Comparison of ENCODE assay signal across 32 mouse cellular contexts in the genomic region with DNA sequence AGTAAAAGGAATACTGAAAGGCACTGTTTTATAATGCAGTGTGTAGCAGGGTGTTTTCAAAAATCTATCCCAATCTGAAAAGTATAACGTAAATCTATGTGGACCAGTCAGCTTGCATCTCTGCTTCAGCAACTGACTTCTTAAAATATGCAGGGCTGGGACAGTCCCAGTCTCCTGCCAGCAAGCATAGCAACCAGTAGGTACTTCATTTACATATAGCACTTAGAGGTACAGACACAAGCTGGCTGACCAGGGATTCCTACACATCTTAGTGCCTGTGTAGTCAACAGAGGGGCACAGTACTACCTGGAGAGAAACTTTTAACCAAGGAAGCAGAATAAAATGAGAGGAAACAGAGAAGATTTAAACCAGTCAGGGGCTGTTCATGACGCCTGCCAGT. TPM values are rescaled to one million over a fixed set of nuclear protein-coding genes. Genes with fewer than 3 reads are reported as not detected.
A peak's percentile ranks its signal among the peaks of the same experiment; 100 is the strongest.
DNase-seq lines count a peak whose midpoint lies in the region; ATAC-seq and TF ChIP-seq lines count a peak whose summit lies in the region.
"Had no signal": no experiment of that assay in that cellular context is flagged by ENCODE, and none has a peak within 500 bp of the region (broad histone marks: within the 10 kb centered on the region; RNA-seq: fewer than 3 reads in every experiment).

No protein-coding gene starts in this region.

- no peaks in the 10 kb centered on the region for H3K79me2 ChIP-seq in MEL (ENCODE audit: control insufficient read depth, insufficient read depth, low read length, poor library complexity)

- DNase-seq in B cell, adult 2 months, result peak; percentile 38 to 43
- DNase-seq in MEL (ENCODE audit: low read depth, low spot score), result no peak
- no peak for DNase-seq in kidney, adult 2 months
- no peak for DNase-seq in thymus, adult 2 months
- DNase-seq in kidney, postnatal 4 days, result no peak
- DNase-seq: adrenal gland, adult 2 months; adrenal gland, postnatal 36 days; cerebellum, adult 18-20 months; cerebellum, postnatal 10 days; gastrocnemius, postnatal 10 days; heart, postnatal 36 days; kidney, adult 18-20 months; layer of hippocampus, postnatal 36 days; left cerebral cortex, postnatal 4 days; liver, postnatal 0 days; lung, postnatal 10 days; right cerebral cortex, postnatal 4 days; thymus, postnatal 25 days had no signal

- no peak overlapping the region for H3K27ac ChIP-seq in forebrain, embryonic 15.5 days (replicated peaks)
- H3K27ac ChIP-seq in forebrain, embryonic 12.5 days, result no peak overlapping the region
- H3K27ac ChIP-seq in MEL (ENCODE audit: control insufficient read depth, low read depth, low read length), result no peak overlapping the region
- H3K27ac ChIP-seq in kidney, adult 2 months (ENCODE audit: insufficient read depth, low read depth, low read length), result no peak overlapping the region
- H3K27ac ChIP-seq in thymus, adult 2 months (ENCODE audit: control insufficient read depth, insufficient read depth, low read length), result no peak overlapping the region
- H3K27ac ChIP-seq: embryonic facial prominence, embryonic 13.5 days; forebrain, embryonic 10.5 days; heart, embryonic 15.5 days; hindbrain, embryonic 13.5 days; liver, embryonic 12.5 days; macrophage; neural tube, embryonic 12.5 days; stomach, embryonic 15.5 days had no signal

- no peaks in the 10 kb centered on the region for H3K27me3 ChIP-seq in forebrain, embryonic 15.5 days
- no peaks in the 10 kb centered on the region for H3K27me3 ChIP-seq in forebrain, embryonic 12.5 days
- H3K27me3 ChIP-seq in MEL (ENCODE audit: control insufficient read depth in 1 of 2, insufficient read depth in 2 of 2, low read length in 2 of 2), result no peaks in the 10 kb centered on the region
- H3K27me3 ChIP-seq in kidney, adult 2 months (replicated peaks; ENCODE audit: control insufficient read depth, insufficient read depth, low read length), result no peaks in the 10 kb centered on the region
- H3K27me3 ChIP-seq in thymus, adult 2 months (ENCODE audit: control insufficient read depth, insufficient read depth, low read length), result no peaks in the 10 kb centered on the region
- H3K27me3 ChIP-seq: embryonic facial prominence, embryonic 13.5 days; heart, embryonic 15.5 days; hindbrain, embryonic 13.5 days; liver, embryonic 12.5 days; neural tube, embryonic 12.5 days; stomach, embryonic 15.5 days had no signal

- H3K4me1 ChIP-seq in forebrain, embryonic 15.5 days, result 0 out of 2 replicates have a peak, but pooled peaks cover 11% of the 10 kb centered on the region
- no peaks in the 10 kb centered on the region for H3K4me1 ChIP-seq in forebrain, embryonic 12.5 days
- peaks cover 28 to 36% of the 10 kb centered on the region in 2 experiments for H3K4me1 ChIP-seq in MEL (ENCODE audit: control insufficient read depth in 1 of 2, insufficient read depth in 2 of 2, low read length in 2 of 2)
- peaks cover 7% of the 10 kb centered on the region; the same call in 1 of the 2 replicates for H3K4me1 ChIP-seq in kidney, adult 2 months (ENCODE audit: control insufficient read depth, insufficient read depth, low read length)
- H3K4me1 ChIP-seq in thymus, adult 2 months (replicated peaks; ENCODE audit: control insufficient read depth, insufficient read depth, low read length), result no peaks in the 10 kb centered on the region
- H3K4me1 ChIP-seq: forebrain, embryonic 10.5 days; hindbrain, embryonic 13.5 days; neural tube, embryonic 12.5 days; stomach, embryonic 15.5 days had no signal

- no peak overlapping the region for H3K4me2 ChIP-seq in forebrain, embryonic 15.5 days (replicated peaks)
- no peak overlapping the region for H3K4me2 ChIP-seq in forebrain, embryonic 12.5 days
- H3K4me2 ChIP-seq: embryonic facial prominence, embryonic 13.5 days; heart, embryonic 15.5 days; hindbrain, embryonic 13.5 days; liver, embryonic 12.5 days; neural tube, embryonic 12.5 days; stomach, embryonic 15.5 days had no signal

- WGBS in forebrain, embryonic 15.5 days, result 81% methylated on average over 2 of the region's 2 CpGs
- 87% methylated on average over 2 of the region's 2 CpGs for WGBS in forebrain, embryonic 12.5 days
- WGBS in kidney, adult 2 months, result 88% methylated on average over 2 of the region's 2 CpGs
- WGBS in thymus, adult 2 months, result 98% methylated on average over 2 of the region's 2 CpGs

- H3K9ac ChIP-seq in forebrain, embryonic 15.5 days (replicated peaks), result no peak overlapping the region
- H3K9ac ChIP-seq in forebrain, embryonic 12.5 days, result no peak overlapping the region
- H3K9ac ChIP-seq in MEL (ENCODE audit: control insufficient read depth, low read depth, low read length, poor library complexity, severe bottlenecking), result no peak overlapping the region
- H3K9ac ChIP-seq: embryonic facial prominence, embryonic 13.5 days; heart, embryonic 15.5 days; hindbrain, embryonic 13.5 days; liver, embryonic 12.5 days; liver, postnatal 0 days; neural tube, embryonic 12.5 days; stomach, embryonic 15.5 days had no signal

- no peak for TF ChIP-seq CTCF in MEL (IDR thresholded peaks at IDR 0.05 in 2 of 3, conservative IDR thresholded peaks at IDR 0.05 in 1 of 3; ENCODE audit: control insufficient read depth in 1 of 3, insufficient read depth in 1 of 3, low read depth in 2 of 3, low read length in 3 of 3, poor library complexity in 1 of 3, severe bottlenecking in 1 of 3)
- TF ChIP-seq CTCF in kidney, adult 2 months (conservative IDR thresholded peaks at IDR 0.05; ENCODE audit: insufficient read depth, insufficient read length, low read depth, low read length), result no peak
- no peak for TF ChIP-seq CTCF in thymus, adult 2 months (IDR thresholded peaks at IDR 0.05; ENCODE audit: borderline replicate concordance, control insufficient read depth, extremely low read depth, insufficient read depth, low read length, poor library complexity)

- peaks cover 8% of the 10 kb centered on the region for H3K36me3 ChIP-seq in forebrain, embryonic 15.5 days
- H3K36me3 ChIP-seq in forebrain, embryonic 12.5 days (replicated peaks), result peaks cover 18% of the 10 kb centered on the region
- H3K36me3 ChIP-seq in MEL (ENCODE audit: control insufficient read depth in 1 of 2, insufficient read depth in 2 of 2, low read length in 2 of 2), result peaks cover 37 to 49% of the 10 kb centered on the region in 2 experiments
- H3K36me3 ChIP-seq in kidney, adult 2 months (ENCODE audit: control insufficient read depth, insufficient read depth, low read length), result peaks cover 7% of the 10 kb centered on the region
- peaks cover 7% of the 10 kb centered on the region; the same call in 1 of the 2 replicates for H3K36me3 ChIP-seq in thymus, adult 2 months (ENCODE audit: control insufficient read depth, insufficient read depth, low read length)

- H3K9me3 ChIP-seq in forebrain, embryonic 15.5 days, result no peaks in the 10 kb centered on the region
- no peaks in the 10 kb centered on the region for H3K9me3 ChIP-seq in forebrain, embryonic 12.5 days
- no peaks in the 10 kb centered on the region for H3K9me3 ChIP-seq in MEL (replicated peaks; ENCODE audit: insufficient read depth, low read length)
- H3K9me3 ChIP-seq: embryonic facial prominence, embryonic 13.5 days; forebrain, embryonic 10.5 days; heart, embryonic 15.5 days; hindbrain, embryonic 13.5 days; liver, embryonic 12.5 days; neural tube, embryonic 12.5 days; stomach, embryonic 15.5 days had no signal

- no peak overlapping the region for H3K4me3 ChIP-seq in forebrain, embryonic 15.5 days
- no peak overlapping the region for H3K4me3 ChIP-seq in forebrain, embryonic 12.5 days (replicated peaks)
- H3K4me3 ChIP-seq in MEL (ENCODE audit: control insufficient read depth in 1 of 2, insufficient read depth in 1 of 2, low read depth in 2 of 2, low read length in 2 of 2), result no peak overlapping the region
- no peak overlapping the region for H3K4me3 ChIP-seq in kidney, adult 2 months (ENCODE audit: insufficient read depth, low read depth, low read length)
- H3K4me3 ChIP-seq in thymus, adult 2 months (ENCODE audit: control insufficient read depth, insufficient read depth, low read length), result no peak overlapping the region
- H3K4me3 ChIP-seq: embryonic facial prominence, embryonic 13.5 days; forebrain, embryonic 10.5 days; heart, embryonic 15.5 days; hindbrain, embryonic 13.5 days; liver, embryonic 12.5 days; myocyte; neural tube, embryonic 12.5 days; stomach, embryonic 15.5 days had no signal

- ATAC-seq in forebrain, embryonic 15.5 days (replicated peaks), result peak; percentile 48; the same call in 1 of the 2 replicates
- no peak for ATAC-seq in forebrain, embryonic 12.5 days (ENCODE audit: low FRiP score)
- 0 out of 2 replicates have a peak, but pooled peaks have one; percentile 31 for ATAC-seq in monocyte, adult 5-6 weeks (replicated peaks; ENCODE audit: insufficient number of reproducible peaks, low FRiP score, low TSS enrichment, poor library complexity, severe bottlenecking)
- ATAC-seq: liver, embryonic 12.5 days; liver, postnatal 0 days; midbrain, embryonic 16.5 days had no signal

- no peak for TF ChIP-seq RAD21 in MEL (IDR thresholded peaks at IDR 0.05; ENCODE audit: low read depth, low read length)

- no peak for TF ChIP-seq POLR2A in MEL (IDR thresholded peaks at IDR 0.05; ENCODE audit: control insufficient read depth in 1 of 2, insufficient read depth in 1 of 2, low read depth in 1 of 2, low read length in 2 of 2, poor library complexity in 1 of 2)
- no peak for TF ChIP-seq POLR2A in kidney, adult 2 months (IDR thresholded peaks at IDR 0.05; ENCODE audit: low read depth, low read length)
- TF ChIP-seq POLR2A in thymus, adult 2 months (IDR thresholded peaks at IDR 0.05; ENCODE audit: control insufficient read depth, extremely low read depth, insufficient read depth, low read length, poor library complexity), result no peak

- no peak for TF ChIP-seq EP300 in MEL (IDR thresholded peaks at IDR 0.05; ENCODE audit: low read depth in 1 of 2, low read length in 2 of 2)

RNA-seq across cellular contexts. Expression of gene Uap1, which starts 22.2 kb away (rescaled TPM):
- 55.2 and 58.7 TPM in 2 replicates for polyA plus RNA-seq in forebrain, embryonic 15.5 days (2015; fragmentation: Nextera tagmentation; extraction: Ambion mirVana)
- polyA plus RNA-seq in forebrain, embryonic 12.5 days (2016; fragmentation: Nextera tagmentation; extraction: Ambion mirVana), result 59.0 and 60.5 TPM in 2 replicates
- total RNA-seq in MEL (2012; rRNA removed), result 74.5 and 87.3 TPM in 2 replicates
- 10 to 100 TPM in 1 of 2 experiments, not detected in 1; 80.8 TPM for polyA plus RNA-seq in MEL (2012; ENCODE audit: insufficient read depth in 1 of 2, insufficient read length in 2 of 2, low read depth in 1 of 2, low replicate concordance in 2 of 2, missing spikeins in 1 of 2)
- total RNA-seq in monocyte, adult 5-6 weeks (2017), result 69.0 to 103 TPM (median 85.9 TPM) in 3 replicates
- 31.6 and 34.3 TPM in 2 replicates for polyA plus RNA-seq in kidney, adult 2 months (2012; rRNA removed)
- 16.1 and 17.3 TPM in 2 replicates for polyA plus RNA-seq in thymus, adult 2 months (2012; rRNA removed)

RNA-seq across cellular contexts. Expression of gene Ddr2, which starts 42.0 kb away (rescaled TPM):
- polyA plus RNA-seq in forebrain, embryonic 15.5 days (2015; fragmentation: Nextera tagmentation; extraction: Ambion mirVana), result 8.1 and 8.5 TPM in 2 replicates
- 15.2 and 22.0 TPM in 2 replicates for polyA plus RNA-seq in forebrain, embryonic 12.5 days (2016; fragmentation: Nextera tagmentation; extraction: Ambion mirVana)
- total RNA-seq in MEL (2012; rRNA removed), result not detected in 2 replicates
- under 1 TPM in 1 of 2 experiments, not detected in 1; 0.04 TPM for polyA plus RNA-seq in MEL (2012; ENCODE audit: insufficient read depth in 1 of 2, insufficient read length in 2 of 2, low read depth in 1 of 2, low replicate concordance in 2 of 2, missing spikeins in 1 of 2)
- total RNA-seq in monocyte, adult 5-6 weeks (2017), result not detected in 3 replicates
- 9.5 and 9.7 TPM in 2 replicates for polyA plus RNA-seq in kidney, adult 2 months (2012; rRNA removed)
- 3.6 and 4.2 TPM in 2 replicates for polyA plus RNA-seq in thymus, adult 2 months (2012; rRNA removed)
- total RNA-seq: common myeloid progenitor, adult 5-6 weeks had no signal

Comparison
In these comparisons a context has a peak if more than half of its experiments do, and no peak if none do; other contexts are left out.
1. DNase-seq: peak in B cell, adult 2 months (2 of 2); none in MEL (single experiment), kidney, adult 2 months (single experiment), thymus, adult 2 months (single experiment) and kidney, postnatal 4 days (0 of 2).